Mouse (Mus musculus) megakaryocyte, embryonic 14.5 days (primary cell): ENCODE measurements around the gene Tbx19. TPM values are rescaled to one million over a fixed set of nuclear protein-coding genes. Genes with fewer than 3 reads are reported as not detected.
A peak's percentile ranks its signal among the peaks of the same experiment; 100 is the strongest.

Experiments
- H3K27me3 ChIP-seq: replicated peaks from 2 replicates; pipeline ENCODE3; 2012; ENCODE audit warnings: inconsistent platforms
- H3K36me3 ChIP-seq: replicated peaks from 2 replicates; pipeline ENCODE3; 2012; ENCODE audit warnings: low read length, inconsistent platforms, mixed read lengths
- H3K4me1 ChIP-seq: 2 replicates; pipeline ENCODE4 v1.6.1; 2012; ENCODE audit warnings: inconsistent platforms
- H3K4me3 ChIP-seq: replicated peaks from 2 replicates; pipeline ENCODE3; 2012; ENCODE audit warnings: moderate library complexity, mild to moderate bottlenecking, inconsistent platforms
- H3K9me3 ChIP-seq: 2 replicates; pipeline ENCODE4 v1.6.1; 2012; ENCODE audit warnings: inconsistent platforms
- FLI1 ChIP-seq: IDR thresholded peaks from 2 replicates; pipeline ENCODE4 v1.6.1; 2012; ENCODE audit warnings: low read length, inconsistent platforms, mixed read lengths
- GATA1 ChIP-seq: IDR thresholded peaks from 3 replicates; pipeline ENCODE4 v1.6.1; 2012; ENCODE audit warnings: mixed read lengths, low read length, inconsistent platforms, borderline replicate concordance
- polyA plus RNA-seq: library from polyadenylated mRNA; stranded (reverse); fragments of >175 nt; gene quantifications from 2 replicates; pipeline ENCODE4 v1.2.3, GENCODE M21; 2012; ENCODE audit warnings: low replicate concordance; ENCODE audit not compliant: insufficient read depth

Tbx19 gene
- polyA plus RNA-seq, 1 experiment: 0.30 TPM

DNA sequence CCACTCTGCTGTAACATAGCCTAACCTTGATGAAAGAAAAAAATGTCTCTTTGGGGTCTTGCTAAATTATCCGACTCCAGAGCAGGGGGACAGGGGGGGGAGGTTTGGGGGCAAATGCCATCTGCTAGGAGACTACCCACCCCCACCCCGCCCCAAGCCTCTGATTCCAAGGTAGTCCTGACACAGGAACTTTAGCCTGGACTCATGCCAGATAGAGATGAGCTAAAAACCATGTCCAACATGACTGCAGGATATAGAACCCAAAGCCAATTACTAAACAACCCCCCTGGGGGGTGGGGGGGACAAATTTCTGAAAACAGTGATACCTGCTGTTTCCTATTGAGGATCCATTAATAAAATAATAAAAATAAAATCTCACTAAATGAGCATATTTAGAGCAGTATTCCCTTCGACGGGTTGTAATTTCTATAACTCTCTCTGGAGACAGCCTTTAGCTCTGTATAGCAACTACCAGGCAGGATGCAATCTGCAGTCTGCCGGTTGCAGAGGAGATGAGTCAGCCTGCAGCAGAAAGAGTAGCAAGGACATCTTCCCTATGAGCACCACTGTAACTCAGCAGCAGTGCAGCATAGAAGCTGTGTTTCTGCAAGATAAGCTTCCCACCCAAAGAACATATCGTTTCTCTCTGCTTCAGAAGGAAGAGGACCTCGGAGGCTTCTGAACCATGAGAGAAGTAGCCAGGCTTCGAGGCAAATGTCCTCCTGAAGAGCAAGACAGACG, 55.1 kb downstream of the Tbx19 start:
- no peaks in the 10 kb centered on the region for H3K36me3 ChIP-seq
- peak overlapping the region; percentile 81 for H3K4me3 ChIP-seq
- TF ChIP-seq GATA1: no peak
- no peak for TF ChIP-seq FLI1
- no peaks in the 10 kb centered on the region for H3K9me3 ChIP-seq
- H3K27me3 ChIP-seq: no peaks in the 10 kb centered on the region
- peaks cover 84% of the 10 kb centered on the region for H3K4me1 ChIP-seq

GRCm38 (mm10) chr1:165104707-165105259, 55.8 kb downstream of the Tbx19 start:
- no peaks in the 10 kb centered on the region for H3K27me3 ChIP-seq
- peak overlapping the region; percentile 76 for H3K4me3 ChIP-seq
- TF ChIP-seq FLI1 (no peak), GATA1 (0 out of 3 replicates have a peak, but pooled peaks have one; percentile 31)
- H3K9me3 ChIP-seq: no peaks in the 10 kb centered on the region
- H3K36me3 ChIP-seq: no peaks in the 10 kb centered on the region
- peaks cover 83% of the 10 kb centered on the region for H3K4me1 ChIP-seq

GRCm38 (mm10) chr1:165099569-165099968, 61.0 kb downstream of the Tbx19 start:
- H3K36me3 ChIP-seq: no peaks in the 10 kb centered on the region
- peaks cover 8% of the 10 kb centered on the region for H3K27me3 ChIP-seq
- H3K9me3 ChIP-seq: no peaks in the 10 kb centered on the region
- H3K4me1 ChIP-seq: peaks cover 36% of the 10 kb centered on the region
- TF ChIP-seq FLI1 (no peak), GATA1 (no peak)
- H3K4me3 ChIP-seq: no peak overlapping the region

DNA sequence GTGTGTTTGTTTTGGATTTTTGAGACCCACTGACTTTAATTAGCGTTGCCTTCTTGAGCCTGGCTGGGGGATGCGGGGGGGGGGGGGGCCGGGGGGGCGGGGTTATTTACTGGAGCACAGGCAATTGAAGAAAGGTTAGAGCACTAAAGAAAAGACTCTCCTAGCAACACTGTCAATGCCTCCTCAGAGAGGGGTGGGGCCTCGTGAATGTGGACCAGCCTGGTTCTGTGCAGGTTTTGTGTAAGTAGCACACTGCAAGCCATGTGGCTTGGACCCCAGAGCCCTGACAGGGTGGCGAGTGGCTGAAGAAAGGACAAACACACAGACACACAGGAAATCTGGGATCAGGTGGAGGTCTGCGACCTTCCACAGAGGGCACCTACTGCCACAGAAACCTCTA, 65.7 kb downstream of the Tbx19 start:
- Histone ChIP-seq H3K9me3 (peaks cover 5% of the 10 kb centered on the region; the same call in 1 of the 2 replicates), H3K4me1 (peaks cover 9% of the 10 kb centered on the region), H3K36me3 (no peaks in the 10 kb centered on the region), H3K4me3 (no peak overlapping the region), H3K27me3 (peaks cover 20% of the 10 kb centered on the region)
- TF ChIP-seq FLI1: no peak
- no peak for TF ChIP-seq GATA1

- peaks cover 6% of the 10 kb centered on the region; the same call in 1 of the 2 replicates for H3K4me1 ChIP-seq
- H3K27me3 ChIP-seq: peaks cover 21% of the 10 kb centered on the region
- no peaks in the 10 kb centered on the region for H3K36me3 ChIP-seq
- TF ChIP-seq FLI1 (no peak), GATA1 (no peak)
- no peak overlapping the region for H3K4me3 ChIP-seq
- H3K9me3 ChIP-seq: peaks cover 7% of the 10 kb centered on the region
Measured at GRCm38 (mm10) chr1:165091721-165092120, 68.9 kb downstream of the Tbx19 start.

DNA sequence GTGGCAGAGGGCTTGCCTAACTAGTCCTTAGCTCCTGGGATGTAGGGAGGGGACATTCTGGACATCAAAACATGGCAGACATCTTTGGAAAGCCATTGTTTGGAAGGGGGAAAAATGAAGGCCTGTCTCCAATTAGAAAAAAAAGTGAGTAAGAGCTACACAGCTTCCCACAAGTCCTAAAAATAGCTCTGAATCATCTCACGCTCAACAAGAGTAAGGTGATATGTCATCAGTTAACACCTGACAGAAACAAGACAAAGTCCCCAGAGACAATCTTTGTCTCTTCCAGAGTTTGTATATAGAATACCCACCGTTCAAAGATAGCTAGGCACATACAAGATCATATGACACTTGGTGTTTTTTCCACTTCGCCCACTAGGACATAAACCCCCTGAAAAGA, 71.0 kb downstream of the Tbx19 start:
- Histone ChIP-seq H3K4me1 (peaks cover 11% of the 10 kb centered on the region), H3K36me3 (no peaks in the 10 kb centered on the region), H3K4me3 (no peak overlapping the region), H3K27me3 (peaks cover 15% of the 10 kb centered on the region), H3K9me3 (peaks cover 15% of the 10 kb centered on the region)
- TF ChIP-seq GATA1: no peak
- TF ChIP-seq FLI1: no peak

Other genes with a start within 250 kb of the Tbx19 start
- not detected in 2 replicates for gene Xcl1, start 225.2 kb downstream of the Tbx19 start, polyA plus RNA-seq
- gene Sft2d2, start 33.7 kb upstream of the Tbx19 start, polyA plus RNA-seq: 1.7 TPM in 1 of 2 replicates, not detected in the other
- gene Tiprl, start 76.2 kb upstream of the Tbx19 start, polyA plus RNA-seq: 2.5 and 21.2 TPM in 2 replicates
- not detected in 2 replicates for gene Gpr161, start 135.0 kb upstream of the Tbx19 start, polyA plus RNA-seq